Mouse (Mus musculus) liver, postnatal 0 days (tissue): ENCODE data around the gene Ppil6.

Experiments
- CTCF ChIP-seq: sonication (generic); IDR thresholded peaks from 2 replicates; pipeline ENCODE4 v1.5.1; 2016; ENCODE audit warnings: antibody characterized with exemption, low read depth
- EP300 ChIP-seq: IDR thresholded peaks from 2 replicates; pipeline ENCODE4 v1.6.1; 2016; ENCODE audit warnings: antibody characterized with exemption, low read depth, mild to moderate bottlenecking

GRCm38 (mm10) chr10:41561701-41562395 lies 71.6 kb downstream of the Ppil6 start:
- TF ChIP-seq CTCF, result no peak
- TF ChIP-seq EP300, result no peak
